ENCODE assay signal across 7 mouse cellular contexts in genomic region chr11:18754732-18755525, GRCm38 (mm10).
A peak's percentile ranks its signal among the peaks of the same experiment; 100 is the strongest.
DNase-seq lines count a peak whose midpoint lies in the region; ATAC-seq and TF ChIP-seq lines count a peak whose summit lies in the region.

No protein-coding gene starts in this region.

- no peak overlapping the region for H3K4me3 ChIP-seq in kidney, embryonic 16.5 days (ENCODE audit: low read length)
- peak overlapping the region; percentile 10; the same call in 1 of the 2 replicates for H3K4me3 ChIP-seq in hindbrain, postnatal 0 days (ENCODE audit: low read length)
- H3K4me3 ChIP-seq in neural tube, embryonic 14.5 days (ENCODE audit: low read depth, low read length), result peak overlapping the region; percentile 9; the same call in 1 of the 2 replicates

- WGBS in kidney, embryonic 16.5 days, result 40% methylated on average over 9 of the region's 9 CpGs
- WGBS in hindbrain, postnatal 0 days, result 37% methylated on average over 9 of the region's 9 CpGs
- 19% methylated on average over 9 of the region's 9 CpGs for WGBS in neural tube, embryonic 14.5 days

- H3K9me3 ChIP-seq in kidney, embryonic 16.5 days (ENCODE audit: low read length), result no peaks in the 10 kb centered on the region
- no peaks in the 10 kb centered on the region for H3K9me3 ChIP-seq in hindbrain, postnatal 0 days (ENCODE audit: low read length)
- no peaks in the 10 kb centered on the region for H3K9me3 ChIP-seq in neural tube, embryonic 14.5 days (ENCODE audit: control insufficient read depth, low read length)

- H3K36me3 ChIP-seq in kidney, embryonic 16.5 days (ENCODE audit: insufficient read depth, low read length), result no peaks in the 10 kb centered on the region
- no peaks in the 10 kb centered on the region for H3K36me3 ChIP-seq in hindbrain, postnatal 0 days (ENCODE audit: insufficient read depth, low read length)
- H3K36me3 ChIP-seq in neural tube, embryonic 14.5 days (ENCODE audit: control insufficient read depth, insufficient read depth, low read length), result no peaks in the 10 kb centered on the region

- H3K27me3 ChIP-seq in kidney, embryonic 16.5 days (ENCODE audit: insufficient read depth, low read length), result no peaks in the 10 kb centered on the region
- no peaks in the 10 kb centered on the region for H3K27me3 ChIP-seq in hindbrain, postnatal 0 days (ENCODE audit: insufficient read depth, low read length)
- H3K27me3 ChIP-seq in neural tube, embryonic 14.5 days (ENCODE audit: control insufficient read depth, insufficient read depth, low read length), result no peaks in the 10 kb centered on the region

- H3K4me2 ChIP-seq in kidney, embryonic 16.5 days (replicated peaks; ENCODE audit: low read depth, low read length), result peak overlapping the region; percentile 42
- H3K4me2 ChIP-seq in hindbrain, postnatal 0 days (ENCODE audit: low read depth, low read length), result peak overlapping the region; percentile 52
- peak overlapping the region; percentile 48 for H3K4me2 ChIP-seq in neural tube, embryonic 14.5 days (ENCODE audit: low read depth, low read length)

- peaks cover 13% of the 10 kb centered on the region for H3K4me1 ChIP-seq in kidney, embryonic 16.5 days (ENCODE audit: insufficient read depth, low read length)
- H3K4me1 ChIP-seq in hindbrain, postnatal 0 days (ENCODE audit: insufficient read depth, low read length), result peaks cover 5% of the 10 kb centered on the region; the same call in 1 of the 2 replicates
- peaks cover 30% of the 10 kb centered on the region for H3K4me1 ChIP-seq in neural tube, embryonic 14.5 days (ENCODE audit: control insufficient read depth, insufficient read depth, low read length)

- ATAC-seq in kidney, embryonic 16.5 days (ENCODE audit: low FRiP score, low TSS enrichment), result no peak
- ATAC-seq in hindbrain, postnatal 0 days, result 0 out of 2 replicates have a peak, but pooled peaks have one; percentile 30
- peak; percentile 21; the same call in 1 of the 2 replicates for ATAC-seq in neural tube, embryonic 14.5 days (ENCODE audit: low read depth)

- peak overlapping the region; percentile 88 for H3K27ac ChIP-seq in kidney, embryonic 16.5 days (ENCODE audit: low read length)
- H3K27ac ChIP-seq in hindbrain, postnatal 0 days, result peak overlapping the region; percentile 76
- peak overlapping the region; percentile 69 for H3K27ac ChIP-seq in neural tube, embryonic 14.5 days (ENCODE audit: low read depth, low read length)

- peak overlapping the region; percentile 45; the same call in 1 of the 2 replicates for H3K9ac ChIP-seq in kidney, embryonic 16.5 days (replicated peaks; ENCODE audit: low read length)
- H3K9ac ChIP-seq in hindbrain, postnatal 0 days (replicated peaks; ENCODE audit: low read length), result peak overlapping the region; percentile 38; the same call in 1 of the 2 replicates
- peak overlapping the region; percentile 49; the same call in 1 of the 2 replicates for H3K9ac ChIP-seq in neural tube, embryonic 14.5 days (replicated peaks; ENCODE audit: low read depth, low read length)

- TF ChIP-seq CTCF in hindbrain, postnatal 0 days (IDR thresholded peaks at IDR 0.05; ENCODE audit: low read depth), result no peak

- DNase-seq in kidney, adult 18-20 months, result no peak
- DNase-seq in embryo, embryonic 10 days (ENCODE audit: low spot score), result peak; percentile 17
- peak; percentile 45 for DNase-seq in hindbrain, postnatal 0 days (ENCODE audit: low spot score)
- DNase-seq in urinary bladder, postnatal 4 days (ENCODE audit: low spot score in 2 of 2), result no peak
- no peak for DNase-seq in left cerebral cortex, adult 8-10 months (ENCODE audit: low spot score in 2 of 2)

Comparison
In these comparisons a context has a peak if more than half of its experiments do, and no peak if none do; other contexts are left out.
1. DNase-seq: peak in embryo, embryonic 10 days (single experiment) and hindbrain, postnatal 0 days (single experiment); none in kidney, adult 18-20 months (single experiment), urinary bladder, postnatal 4 days (0 of 2) and left cerebral cortex, adult 8-10 months (0 of 2).
2. Peak in every context shown above with its lines, with median percentiles within 50 percentile points of each other: H3K27ac ChIP-seq, H3K4me2 ChIP-seq and H3K9ac ChIP-seq.